Mouse (Mus musculus): ENCODE measurements around the gene Cd44.

The Cd44 gene

DNA sequence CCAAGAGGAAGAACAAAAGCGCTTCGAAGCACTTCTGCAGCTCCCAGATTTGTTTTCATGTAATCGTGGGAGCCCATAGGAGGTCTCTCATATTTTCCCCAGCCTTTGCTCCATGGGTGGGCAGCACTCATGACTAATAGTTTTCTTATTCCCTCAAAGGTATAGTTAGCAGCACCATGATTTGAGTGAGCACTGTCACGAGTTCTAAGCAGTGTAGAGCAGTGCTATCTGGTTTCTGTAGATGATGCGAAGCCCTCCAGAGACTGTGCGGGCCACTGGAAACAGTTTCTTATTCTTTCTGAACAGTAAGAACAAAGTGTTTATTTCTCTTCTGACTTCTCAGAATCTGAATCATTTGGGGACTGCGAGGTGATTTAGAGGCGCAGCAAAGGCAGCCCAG, 80.7 kb downstream of the Cd44 start:
- CTCF ChIA-PET: interaction anchor here (0.6 kb wide), 1 partner anchor 349 kb away, joined by 3 read pairs; no protein-coding TSS in a partner anchor

GRCm38 (mm10) chr2:102820225-102820711, 81.2 kb downstream of the Cd44 start:
- CTCF ChIA-PET: interaction anchor here (0.6 kb wide), 1 partner anchor 349 kb away, joined by 3 read pairs; no protein-coding TSS in a partner anchor

DNA sequence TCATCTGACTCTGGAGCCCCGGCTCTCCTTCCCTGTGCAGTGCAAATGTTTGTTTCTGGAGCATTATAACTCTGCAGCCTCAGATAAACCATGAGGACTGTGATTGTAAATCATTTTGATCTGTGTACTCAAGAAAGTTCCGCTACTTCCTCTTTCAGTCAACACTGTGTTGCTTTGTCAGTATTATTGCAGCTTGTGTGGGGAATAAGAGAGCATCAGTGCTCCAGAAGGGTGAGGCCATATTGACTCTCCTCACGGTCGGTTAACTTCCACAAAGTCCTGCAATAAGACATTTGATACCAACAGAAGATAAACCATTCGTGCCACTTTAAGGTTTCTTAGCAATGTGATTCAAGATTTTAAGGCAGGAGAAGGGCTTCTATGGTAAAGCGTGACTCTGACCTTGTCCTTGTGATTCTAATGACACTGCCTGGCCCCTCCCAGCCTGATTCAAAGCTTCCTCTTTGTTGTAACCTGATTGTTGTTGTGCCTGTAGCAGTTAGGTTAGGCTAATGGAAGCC, 86.1 kb downstream of the Cd44 start:
- CTCF ChIA-PET: interaction anchor here (0.6 kb wide), 1 partner anchor 54 kb away, joined by 3 read pairs; no protein-coding TSS in a partner anchor

DNA sequence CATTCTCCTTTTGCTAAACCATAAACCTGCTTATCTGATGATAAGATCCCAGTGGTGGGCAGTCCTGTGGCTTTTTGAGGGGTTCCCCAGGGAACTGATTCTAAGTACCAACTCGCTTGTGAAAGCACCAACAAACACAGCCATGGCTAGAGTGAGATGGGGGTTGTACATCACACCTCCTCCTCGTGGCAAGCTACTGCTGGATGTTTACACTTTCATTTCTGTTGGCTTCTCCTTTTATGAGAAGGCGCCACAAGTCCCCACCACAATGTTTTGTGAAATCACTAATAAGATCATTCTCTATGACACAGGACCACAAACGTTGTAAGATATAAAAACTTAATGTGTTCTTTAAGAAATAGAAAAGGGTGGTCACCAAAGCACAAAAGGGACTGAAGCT, 88.7 kb downstream of the Cd44 start:
- CTCF ChIA-PET: no interaction called here

- CTCF ChIA-PET: no interaction called here
Measured at GRCm38 (mm10) chr2:102809436-102809835, 92.0 kb downstream of the Cd44 start.

DNA sequence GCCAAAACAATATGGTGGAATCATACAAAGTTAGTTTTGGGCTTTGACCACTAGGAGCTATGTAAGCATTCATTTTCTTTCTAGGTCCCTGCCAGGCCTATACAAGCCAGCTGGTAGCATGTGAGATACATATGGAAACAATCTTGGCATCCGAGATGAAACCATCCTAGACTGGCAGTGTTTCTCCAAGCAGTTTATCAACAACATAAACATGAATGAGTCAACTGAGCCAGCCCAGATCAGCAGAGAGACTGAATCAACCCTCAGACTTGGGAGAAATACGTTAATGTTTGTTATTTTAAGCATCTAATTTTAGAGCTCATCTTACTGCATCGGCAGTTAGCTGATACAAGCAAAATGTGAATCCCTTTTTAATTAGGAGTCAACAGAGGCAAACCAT, 93.8 kb downstream of the Cd44 start:
- CTCF ChIA-PET: no interaction called here

DNA sequence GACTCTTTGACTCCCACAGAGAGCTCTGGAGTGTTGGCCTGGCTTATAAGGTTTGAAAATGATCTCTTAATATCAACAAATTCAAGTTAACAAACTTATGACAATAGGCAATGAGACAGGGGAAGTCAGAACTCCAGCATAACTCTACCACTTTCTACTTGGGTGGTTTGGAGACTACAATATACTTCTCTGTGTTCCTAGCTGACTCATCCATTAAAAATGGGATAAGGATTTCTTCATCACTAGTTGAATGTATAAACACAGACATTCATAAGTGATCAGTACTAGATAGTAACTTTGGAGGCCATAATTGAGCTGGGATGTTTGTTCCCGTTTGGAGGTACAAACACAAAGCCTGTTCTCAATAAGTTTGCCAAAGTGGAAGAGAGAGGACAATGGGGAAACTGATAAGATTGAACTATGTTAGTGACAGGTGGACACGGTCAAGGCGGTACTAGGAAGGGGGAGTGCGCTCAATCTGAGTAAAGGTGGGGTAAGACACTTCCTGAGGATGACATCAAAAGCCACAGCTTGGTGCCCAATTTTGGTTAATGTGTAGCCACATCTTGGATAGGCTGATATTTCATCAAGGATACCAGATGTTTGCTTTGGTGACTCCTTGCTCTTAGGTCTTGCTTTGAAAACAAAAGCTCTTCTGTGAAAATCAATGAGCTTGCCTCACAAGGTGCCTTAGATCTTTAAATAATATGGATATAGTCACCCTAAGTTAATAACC, 95.5 kb downstream of the Cd44 start:
- CTCF ChIA-PET: no interaction called here

DNA sequence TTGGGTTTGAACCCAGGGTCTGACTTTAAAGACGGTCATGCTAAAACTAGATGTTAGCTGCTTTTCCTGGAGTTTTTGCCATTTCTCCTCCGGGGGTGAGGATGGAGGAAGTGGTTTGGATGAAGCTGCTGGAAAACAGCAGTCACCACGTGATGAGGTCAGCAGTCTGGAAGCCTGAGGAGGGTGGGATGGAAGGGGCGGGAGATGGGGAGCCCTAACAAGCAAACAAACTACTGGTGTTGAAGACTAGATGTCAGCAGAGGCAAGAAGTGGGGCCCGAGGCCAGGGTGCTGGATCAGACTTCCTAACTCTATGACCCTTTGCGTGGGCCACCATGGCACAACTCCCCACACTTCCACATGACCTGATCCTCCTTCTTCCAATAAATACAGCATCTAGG, 96.2 kb downstream of the Cd44 start:
- CTCF ChIA-PET: interaction anchor here (0.7 to 1.4 kb wide), 2 partner anchors 10 to 39 kb away, joined by 3 read pairs; no protein-coding TSS in a partner anchor

DNA sequence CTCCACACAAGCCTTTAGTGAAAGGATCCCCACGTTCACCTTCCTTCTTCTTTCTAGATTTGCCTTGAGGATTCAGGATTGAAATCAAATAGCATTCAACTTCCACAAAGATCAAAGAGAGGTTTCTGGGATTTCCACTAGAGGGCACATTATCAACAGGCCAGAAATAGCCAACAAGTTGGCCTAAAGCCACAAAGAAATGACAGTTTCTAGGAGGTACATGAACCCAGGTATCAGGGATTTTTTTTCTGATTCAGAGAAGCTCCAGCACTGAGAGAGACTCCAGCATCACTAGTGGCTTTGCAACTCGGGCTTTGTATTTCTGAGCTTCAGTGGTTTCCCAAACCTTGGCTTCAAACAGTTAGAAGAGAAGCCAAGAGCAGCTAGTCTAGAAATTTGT, 97.4 kb downstream of the Cd44 start:
- CTCF ChIA-PET: interaction anchor here (0.7 to 1.4 kb wide), 4 partner anchors 9 to 209 kb away, joined by 3 to 4 read pairs (median 3); no protein-coding TSS in a partner anchor

GRCm38 (mm10) chr2:102801899-102802298, 99.6 kb downstream of the Cd44 start:
- CTCF ChIA-PET: interaction anchor here (0.6 kb wide), 1 partner anchor 116 kb away, joined by 6 read pairs; no protein-coding TSS in a partner anchor

- CTCF ChIA-PET: no interaction called here
Measured at GRCm38 (mm10) chr2:102798149-102798548, 103.3 kb downstream of the Cd44 start.

DNA sequence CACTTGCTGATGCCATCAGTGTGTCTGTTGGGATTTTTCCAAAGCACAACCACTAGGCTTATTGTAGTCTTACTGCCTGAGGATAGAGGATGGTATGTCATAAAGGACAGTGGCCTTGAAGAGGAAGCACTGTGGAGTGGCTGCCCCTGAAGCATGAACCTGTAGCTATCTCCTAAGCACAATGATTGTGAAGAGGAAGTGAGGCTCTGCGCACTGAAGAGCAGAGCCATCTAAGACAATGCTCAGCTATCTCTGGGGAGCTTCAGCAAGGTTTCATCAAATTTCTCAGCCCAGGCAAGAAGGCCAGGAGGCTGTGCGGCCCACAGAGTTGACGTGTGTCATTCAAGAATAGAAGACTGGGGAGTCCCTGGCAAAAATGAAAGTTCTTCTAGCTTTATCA, 106.4 kb downstream of the Cd44 start:
- CTCF ChIA-PET: interaction anchor here (0.5 to 2.0 kb wide), 3 partner anchors 8 to 45 kb away, joined by 3 to 8 read pairs (median 4); no protein-coding TSS in a partner anchor

GRCm38 (mm10) chr2:102792804-102793203, 108.7 kb downstream of the Cd44 start:
- CTCF ChIA-PET: interaction anchor here (0.6 kb wide), 1 partner anchor 46 kb away, joined by 4 read pairs; no protein-coding TSS in a partner anchor

GRCm38 (mm10) chr2:102791641-102792040, 109.8 kb downstream of the Cd44 start:
- CTCF ChIA-PET: no interaction called here

- CTCF ChIA-PET: interaction anchor here (0.6 kb wide), 1 partner anchor 283 kb away, joined by 4 read pairs; no protein-coding TSS in a partner anchor
Measured at GRCm38 (mm10) chr2:102785696-102786095, 115.8 kb downstream of the Cd44 start.

- CTCF ChIA-PET: no interaction called here
Measured at GRCm38 (mm10) chr2:102782751-102783150, 118.7 kb downstream of the Cd44 start.

- CTCF ChIA-PET: no interaction called here
Measured at GRCm38 (mm10) chr2:102778208-102778607, 123.3 kb downstream of the Cd44 start.

DNA sequence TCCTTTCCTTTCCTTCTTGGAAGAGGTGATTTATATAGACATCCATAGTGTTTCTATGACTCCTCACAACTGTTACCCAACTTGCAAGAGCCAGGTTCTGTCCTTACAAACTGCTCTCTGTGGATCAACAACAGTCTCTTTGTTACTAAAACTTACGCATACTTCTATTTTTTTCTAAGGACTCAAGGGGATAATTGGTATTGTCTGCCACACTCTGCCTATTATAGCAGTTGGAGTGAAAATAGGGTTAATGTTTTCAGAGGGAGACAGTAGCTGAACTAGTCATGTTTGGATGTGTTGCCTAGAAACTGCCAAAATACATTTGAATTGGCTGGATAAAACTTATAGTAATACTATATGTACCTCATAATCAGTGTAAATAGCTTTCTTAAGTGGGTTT, 125.9 kb downstream of the Cd44 start:
- CTCF ChIA-PET: no interaction called here

DNA sequence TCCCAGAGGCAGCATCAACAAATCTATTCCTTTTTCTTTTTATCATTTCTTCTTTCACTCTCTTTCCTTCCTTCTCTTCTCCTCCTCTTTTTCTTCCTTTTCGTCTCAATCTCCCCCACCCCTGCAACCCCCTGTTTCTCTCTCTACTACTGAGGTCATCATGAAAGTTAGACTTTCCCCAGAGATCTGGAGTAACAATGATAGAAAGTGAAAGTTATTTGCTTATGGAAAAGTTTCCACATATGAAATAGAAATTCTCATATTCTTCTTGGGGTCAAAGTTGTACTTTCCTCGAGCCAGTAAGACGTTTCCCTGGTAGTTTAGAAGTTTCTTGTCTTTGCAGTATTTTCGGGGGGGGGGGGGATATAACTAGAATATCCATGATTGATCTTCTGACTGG, 126.8 kb downstream of the Cd44 start:
- CTCF ChIA-PET: no interaction called here

DNA sequence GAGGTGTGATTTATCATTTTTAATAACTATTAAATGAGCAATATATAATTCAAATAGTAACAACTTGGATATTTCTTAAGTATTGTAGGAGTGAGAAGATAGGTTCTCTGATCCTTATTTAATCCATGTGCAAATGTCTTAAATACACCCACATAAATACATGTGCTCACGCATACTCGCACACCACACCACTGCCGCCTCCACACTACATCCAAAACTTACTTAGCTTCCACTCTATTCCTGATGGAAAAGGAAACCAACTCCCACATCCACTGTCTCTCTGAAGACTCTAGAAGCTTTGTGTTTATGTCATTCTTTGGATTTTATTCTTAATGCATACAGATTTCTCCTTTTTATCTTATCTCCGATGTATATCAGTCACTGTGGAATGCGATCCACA, 129.2 kb downstream of the Cd44 start:
- CTCF ChIA-PET: no interaction called here

DNA sequence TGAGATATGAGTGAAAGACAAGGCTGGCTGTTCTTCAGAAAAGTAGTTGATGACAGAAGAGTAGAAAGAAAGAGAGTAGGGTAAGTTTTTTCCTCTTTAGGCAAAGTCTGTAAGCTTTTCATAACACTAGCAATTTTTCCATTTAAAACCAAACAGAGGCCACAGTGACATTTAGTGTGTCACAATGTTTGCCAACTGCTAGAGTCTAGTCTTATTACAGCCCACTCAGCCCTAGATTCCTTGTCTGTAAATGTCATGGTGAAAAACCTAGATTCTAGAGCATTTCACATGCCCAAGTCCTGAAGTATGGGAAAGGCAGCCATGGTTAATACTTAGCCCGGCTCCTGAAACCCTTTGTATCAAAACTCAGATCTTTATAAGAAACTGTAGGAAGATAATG, 130.2 kb downstream of the Cd44 start:
- CTCF ChIA-PET: no interaction called here

- CTCF ChIA-PET: no interaction called here
Measured at GRCm38 (mm10) chr2:102768267-102768666, 133.2 kb downstream of the Cd44 start.
